ENCODE assay signal across 25 mouse cellular contexts in the genomic region with DNA sequence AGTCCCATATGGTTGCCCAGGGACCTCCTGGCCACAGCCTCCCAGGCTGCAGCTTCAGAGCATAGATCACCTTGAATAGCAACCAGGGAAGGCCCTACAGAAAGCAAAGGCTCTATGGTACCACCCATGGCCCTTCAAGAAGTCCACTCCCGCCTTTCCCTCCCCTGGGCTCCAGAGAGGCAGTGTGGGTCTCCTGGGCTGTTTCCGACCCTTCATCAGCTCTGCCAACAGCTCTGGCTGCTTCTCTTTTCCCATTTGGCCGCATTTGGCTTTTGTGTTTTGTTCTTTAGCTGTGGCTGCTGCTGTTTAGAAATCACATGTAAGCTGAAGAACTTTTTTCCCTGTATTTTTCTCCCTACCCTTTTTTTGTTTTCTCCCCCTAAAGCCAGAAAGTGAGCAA.
DNase-seq lines count a peak whose midpoint lies in the region; ATAC-seq and TF ChIP-seq lines count a peak whose summit lies in the region.
"Had no signal": no experiment of that assay in that cellular context is flagged by ENCODE, and none has a peak within 500 bp of the region (broad histone marks: within the 10 kb centered on the region; RNA-seq: fewer than 3 reads in every experiment).

No protein-coding gene starts in this region.

- H3K27me3 ChIP-seq in heart, embryonic 13.5 days (replicated peaks) = no peaks in the 10 kb centered on the region
- H3K27me3 ChIP-seq in lung, postnatal 0 days (replicated peaks; ENCODE audit: insufficient read depth, low read length) = no peaks in the 10 kb centered on the region
- no peaks in the 10 kb centered on the region for H3K27me3 ChIP-seq in midbrain, postnatal 0 days (ENCODE audit: insufficient read depth, low read length)
- H3K27me3 ChIP-seq in midbrain, embryonic 13.5 days = no peaks in the 10 kb centered on the region
- H3K27me3 ChIP-seq: embryonic facial prominence, embryonic 13.5 days; forebrain, embryonic 12.5 days; forebrain, embryonic 15.5 days; heart, embryonic 12.5 days; hindbrain, embryonic 13.5 days had no signal

- DNase-seq in adrenal gland, postnatal 10 days = peak; percentile 28
- no peak for DNase-seq in adrenal gland, adult 2 months
- DNase-seq in heart, postnatal 4 days = no peak
- DNase-seq in lung, postnatal 0 days (ENCODE audit: low spot score) = no peak
- no peak for DNase-seq in lung, postnatal 25 days (ENCODE audit: low spot score)
- peak; percentile 45 for DNase-seq in midbrain, postnatal 0 days (ENCODE audit: low spot score)
- DNase-seq: adrenal gland, postnatal 36 days; cerebellum, adult 8-10 months; cerebellum, postnatal 36 days; embryo, embryonic 11 days; gastrocnemius, postnatal 25 days; heart, adult 18-20 months; heart, postnatal 14 days had no signal

- no peak overlapping the region for H3K4me2 ChIP-seq in heart, embryonic 13.5 days
- H3K4me2 ChIP-seq in lung, postnatal 0 days (replicated peaks; ENCODE audit: low read depth, low read length) = no peak overlapping the region
- no peak overlapping the region for H3K4me2 ChIP-seq in midbrain, postnatal 0 days (ENCODE audit: low read depth, low read length, poor library complexity, severe bottlenecking)
- no peak overlapping the region for H3K4me2 ChIP-seq in midbrain, embryonic 13.5 days (replicated peaks)
- H3K4me2 ChIP-seq: embryonic facial prominence, embryonic 13.5 days; forebrain, embryonic 12.5 days; forebrain, embryonic 15.5 days; heart, embryonic 12.5 days; hindbrain, embryonic 13.5 days had no signal

- H3K9ac ChIP-seq in heart, embryonic 13.5 days = peak overlapping the region; percentile 7; the same call in 1 of the 2 replicates
- H3K9ac ChIP-seq in lung, postnatal 0 days (replicated peaks; ENCODE audit: low read depth) = no peak overlapping the region
- H3K9ac ChIP-seq in midbrain, postnatal 0 days (replicated peaks; ENCODE audit: low read length, poor library complexity, severe bottlenecking) = no peak overlapping the region
- no peak overlapping the region for H3K9ac ChIP-seq in midbrain, embryonic 13.5 days (replicated peaks)
- H3K9ac ChIP-seq: embryonic facial prominence, embryonic 13.5 days; forebrain, embryonic 12.5 days; forebrain, embryonic 15.5 days; heart, embryonic 12.5 days; hindbrain, embryonic 13.5 days had no signal

- WGBS in heart, embryonic 13.5 days = 51% methylated on average over 3 of the region's 3 CpGs
- 63% methylated on average over 3 of the region's 3 CpGs for WGBS in lung, postnatal 0 days
- 66% methylated on average over 3 of the region's 3 CpGs for WGBS in midbrain, postnatal 0 days
- WGBS in midbrain, embryonic 13.5 days = 71% methylated on average over 3 of the region's 3 CpGs

- H3K4me3 ChIP-seq in heart, embryonic 13.5 days = no peak overlapping the region
- no peak overlapping the region for H3K4me3 ChIP-seq in lung, postnatal 0 days (ENCODE audit: low read depth, low read length)
- H3K4me3 ChIP-seq in midbrain, postnatal 0 days (ENCODE audit: low read depth, low read length) = no peak overlapping the region
- no peak overlapping the region for H3K4me3 ChIP-seq in midbrain, embryonic 13.5 days (replicated peaks)
- H3K4me3 ChIP-seq: embryonic facial prominence, embryonic 10.5 days; embryonic facial prominence, embryonic 13.5 days; erythroblast, embryonic 14.5 days; forebrain, embryonic 12.5 days; forebrain, embryonic 15.5 days; heart, embryonic 12.5 days; hindbrain, embryonic 13.5 days had no signal

- TF ChIP-seq EP300 in lung, postnatal 0 days (IDR thresholded peaks at IDR 0.05) = no peak

- H3K4me1 ChIP-seq in heart, embryonic 13.5 days = peaks cover 41% of the 10 kb centered on the region
- H3K4me1 ChIP-seq in lung, postnatal 0 days (ENCODE audit: insufficient read depth, low read depth, low read length) = peaks cover 3% of the 10 kb centered on the region; the same call in 1 of the 2 replicates
- no peaks in the 10 kb centered on the region for H3K4me1 ChIP-seq in midbrain, postnatal 0 days (ENCODE audit: insufficient read depth, low read length)
- no peaks in the 10 kb centered on the region for H3K4me1 ChIP-seq in midbrain, embryonic 13.5 days (replicated peaks)
- H3K4me1 ChIP-seq: embryonic facial prominence, embryonic 10.5 days; embryonic facial prominence, embryonic 13.5 days; forebrain, embryonic 12.5 days; hindbrain, embryonic 13.5 days had no signal

- no peaks in the 10 kb centered on the region for H3K36me3 ChIP-seq in heart, embryonic 13.5 days
- H3K36me3 ChIP-seq in lung, postnatal 0 days (ENCODE audit: insufficient read depth, low read length) = no peaks in the 10 kb centered on the region
- no peaks in the 10 kb centered on the region for H3K36me3 ChIP-seq in midbrain, postnatal 0 days (ENCODE audit: insufficient read depth, low read length)
- no peaks in the 10 kb centered on the region for H3K36me3 ChIP-seq in midbrain, embryonic 13.5 days
- H3K36me3 ChIP-seq: embryonic facial prominence, embryonic 10.5 days; embryonic facial prominence, embryonic 13.5 days; forebrain, embryonic 12.5 days; forebrain, embryonic 15.5 days; heart, embryonic 12.5 days; hindbrain, embryonic 13.5 days had no signal

- H3K27ac ChIP-seq in heart, embryonic 13.5 days (replicated peaks) = no peak overlapping the region
- H3K27ac ChIP-seq in lung, postnatal 0 days (ENCODE audit: low read length) = peak overlapping the region; percentile 77
- no peak overlapping the region for H3K27ac ChIP-seq in midbrain, postnatal 0 days (ENCODE audit: low read depth, low read length)
- H3K27ac ChIP-seq in midbrain, embryonic 13.5 days = no peak overlapping the region
- H3K27ac ChIP-seq: embryonic facial prominence, embryonic 10.5 days; embryonic facial prominence, embryonic 13.5 days; forebrain, embryonic 12.5 days; forebrain, embryonic 15.5 days; hindbrain, embryonic 13.5 days had no signal

- no peak for ATAC-seq in heart, embryonic 13.5 days (ENCODE audit: extremely low read depth, insufficient number of reproducible peaks, low FRiP score, low TSS enrichment)
- ATAC-seq in lung, postnatal 0 days = peak; percentile 2; the same call in 1 of the 2 replicates
- no peak for ATAC-seq in midbrain, postnatal 0 days (ENCODE audit: low FRiP score)
- ATAC-seq in midbrain, embryonic 13.5 days = no peak
- ATAC-seq: activated CD4-positive, CD25-positive, alpha-beta regulatory T cell, adult 4 months; forebrain, embryonic 15.5 days; hindbrain, embryonic 16.5 days; inflammation-experienced regulatory T-cells, adult 6 months had no signal

- no peaks in the 10 kb centered on the region for H3K9me3 ChIP-seq in heart, embryonic 13.5 days
- no peaks in the 10 kb centered on the region for H3K9me3 ChIP-seq in lung, postnatal 0 days (ENCODE audit: low read length)
- no peaks in the 10 kb centered on the region for H3K9me3 ChIP-seq in midbrain, postnatal 0 days (ENCODE audit: low read length)
- no peaks in the 10 kb centered on the region for H3K9me3 ChIP-seq in midbrain, embryonic 13.5 days
- H3K9me3 ChIP-seq: embryonic facial prominence, embryonic 10.5 days; embryonic facial prominence, embryonic 13.5 days; forebrain, embryonic 12.5 days; forebrain, embryonic 15.5 days; heart, embryonic 12.5 days; hindbrain, embryonic 13.5 days had no signal

- TF ChIP-seq CTCF in lung, postnatal 0 days (IDR thresholded peaks at IDR 0.05) = no peak
- no peak for TF ChIP-seq CTCF in midbrain, postnatal 0 days (IDR thresholded peaks at IDR 0.05)

Comparison
In these comparisons a context has a peak if more than half of its experiments do, and no peak if none do; other contexts are left out.
1. DNase-seq: peak in adrenal gland, postnatal 10 days (single experiment) and midbrain, postnatal 0 days (single experiment); none in adrenal gland, adult 2 months (single experiment), heart, postnatal 4 days (single experiment), lung, postnatal 0 days (single experiment) and lung, postnatal 25 days (single experiment).